Mouse (Mus musculus): ENCODE results near the gene Atp2b2. TPM values are rescaled to one million over a fixed set of nuclear protein-coding genes. Genes with fewer than 3 reads are reported as not detected.

Gene Atp2b2
- polyA plus RNA-seq, 1 experiment from 2014 or later, result 1.2 TPM

DNA sequence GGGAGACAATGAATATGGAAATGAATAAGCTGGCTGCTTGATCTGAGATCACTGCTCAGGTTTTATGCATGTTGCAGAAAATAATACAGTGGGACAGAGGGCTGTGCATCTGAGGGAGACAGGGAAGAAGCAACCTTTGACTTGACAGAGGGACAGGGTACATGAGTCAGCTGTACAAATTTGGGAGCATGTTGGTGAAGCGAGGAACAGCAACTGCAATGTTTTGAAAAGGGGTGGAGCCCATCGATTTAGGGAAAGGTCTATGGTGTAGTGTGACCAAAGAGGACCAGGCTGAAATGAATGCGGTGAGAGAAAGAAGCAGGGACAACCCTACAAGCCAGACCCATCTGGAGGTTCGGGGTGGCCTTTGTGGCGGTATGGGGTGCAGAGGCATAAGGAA is 84.4 kb downstream of the Atp2b2 start:
- H3K4me1 ChIP-seq (replicated peaks; ENCODE audit: control insufficient read depth, insufficient read depth, low read length), result 0 out of 2 replicates have a peak, but pooled peaks cover 4% of the 10 kb centered on the region
- H3K9ac ChIP-seq (ENCODE audit: low read length), result no peak overlapping the region
- H3K4me2 ChIP-seq (ENCODE audit: low read length), result no peak overlapping the region
- H3K27ac ChIP-seq (ENCODE audit: low read depth), result no peak overlapping the region
- H3K27me3 ChIP-seq (replicated peaks; ENCODE audit: control insufficient read depth, insufficient read depth, low read length), result no peaks in the 10 kb centered on the region
- no peak for ATAC-seq (replicated peaks; ENCODE audit: low FRiP score, low TSS enrichment, low read depth)
- H3K9me3 ChIP-seq (ENCODE audit: control insufficient read depth, low read length), result no peaks in the 10 kb centered on the region
- no peaks in the 10 kb centered on the region for H3K36me3 ChIP-seq (ENCODE audit: control insufficient read depth, insufficient read depth, low read length)
- DNase-seq (ENCODE audit: low spot score), result no peak
- no peak overlapping the region for H3K4me3 ChIP-seq (ENCODE audit: low read depth, low read length)
- 85% methylated on average over 5 of the region's 5 CpGs for WGBS

DNA sequence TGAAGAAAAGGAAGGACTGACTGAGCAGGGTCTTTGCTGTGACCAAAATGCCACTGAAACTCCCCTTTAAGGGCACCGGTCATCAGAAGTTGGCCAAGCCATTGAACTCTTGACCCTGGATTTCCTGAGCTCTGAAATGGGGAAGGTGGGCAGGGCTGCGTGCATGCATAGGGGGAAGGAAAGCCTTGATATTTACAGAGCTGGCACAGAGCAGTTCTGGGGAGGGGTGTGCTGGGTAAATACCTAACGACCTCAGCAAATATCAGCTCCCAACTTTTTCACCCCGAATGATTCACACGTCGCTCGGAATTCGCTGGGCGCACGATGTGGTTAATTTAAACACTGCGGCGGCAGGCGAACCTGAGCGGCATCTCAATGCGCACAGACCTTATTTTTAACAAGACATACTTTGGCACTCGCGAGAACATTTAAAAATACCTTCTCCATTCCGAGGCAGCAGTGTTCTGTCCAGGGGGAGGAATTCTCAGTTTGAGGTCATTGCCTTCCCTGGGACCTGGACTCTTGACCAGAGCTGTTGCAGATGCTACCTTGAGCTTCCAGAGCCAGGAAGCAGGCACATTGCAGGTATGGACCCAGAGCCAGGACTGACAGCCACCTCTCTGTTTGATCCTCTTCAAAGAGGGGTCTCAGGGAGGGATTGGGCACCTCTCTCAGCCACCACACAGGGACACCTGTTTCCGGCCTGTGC is 85.0 kb downstream of the Atp2b2 start:
- 66% methylated on average over 19 of the region's 19 CpGs for WGBS
- Histone ChIP-seq H3K27me3 (replicated peaks; ENCODE audit: control insufficient read depth, insufficient read depth, low read length) (no peaks in the 10 kb centered on the region), H3K4me3 (ENCODE audit: low read depth, low read length) (no peak overlapping the region), H3K27ac (ENCODE audit: low read depth) (no peak overlapping the region), H3K4me1 (replicated peaks; ENCODE audit: control insufficient read depth, insufficient read depth, low read length) (0 out of 2 replicates have a peak, but pooled peaks cover 4% of the 10 kb centered on the region), H3K9me3 (ENCODE audit: control insufficient read depth, low read length) (no peaks in the 10 kb centered on the region), H3K9ac (ENCODE audit: low read length) (no peak overlapping the region), H3K36me3 (ENCODE audit: control insufficient read depth, insufficient read depth, low read length) (no peaks in the 10 kb centered on the region), H3K4me2 (ENCODE audit: low read length) (no peak overlapping the region)
- DNase-seq (ENCODE audit: low spot score) (no peak), ATAC-seq (replicated peaks; ENCODE audit: low FRiP score, low TSS enrichment, low read depth) (no peak)

DNA sequence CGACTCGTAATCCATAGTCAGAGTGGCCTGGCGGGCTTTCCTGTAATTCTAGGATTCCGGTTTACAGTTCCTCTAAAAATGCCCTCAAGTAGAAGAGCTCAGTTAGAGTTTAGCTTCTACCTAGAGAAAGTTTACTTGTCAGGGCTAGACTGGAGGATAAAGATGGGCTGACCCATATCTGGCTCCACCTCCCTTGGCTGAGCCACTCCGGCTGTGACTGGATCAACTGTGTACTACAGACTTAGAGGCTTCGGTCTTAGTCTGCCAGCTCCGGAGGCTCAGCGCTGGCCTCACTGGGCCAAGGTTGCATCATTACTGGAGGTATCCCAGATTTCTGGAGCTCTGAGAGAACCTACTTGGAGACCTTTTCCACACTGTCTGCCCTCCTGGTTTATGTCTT is 94.9 kb downstream of the Atp2b2 start:
- ATAC-seq (replicated peaks; ENCODE audit: low FRiP score, low TSS enrichment, low read depth) (no peak), DNase-seq (ENCODE audit: low spot score) (no peak)
- H3K27me3 ChIP-seq (replicated peaks; ENCODE audit: control insufficient read depth, insufficient read depth, low read length), result no peaks in the 10 kb centered on the region
- no peak overlapping the region for H3K9ac ChIP-seq (ENCODE audit: low read length)
- no peak overlapping the region for H3K4me3 ChIP-seq (ENCODE audit: low read depth, low read length)
- H3K4me1 ChIP-seq (replicated peaks; ENCODE audit: control insufficient read depth, insufficient read depth, low read length), result no peaks in the 10 kb centered on the region
- H3K27ac ChIP-seq (ENCODE audit: low read depth), result no peak overlapping the region
- H3K4me2 ChIP-seq (ENCODE audit: low read length), result no peak overlapping the region
- H3K36me3 ChIP-seq (ENCODE audit: control insufficient read depth, insufficient read depth, low read length), result no peaks in the 10 kb centered on the region
- no peaks in the 10 kb centered on the region for H3K9me3 ChIP-seq (ENCODE audit: control insufficient read depth, low read length)
- WGBS, result 76% methylated on average over 8 of the region's 8 CpGs

DNA sequence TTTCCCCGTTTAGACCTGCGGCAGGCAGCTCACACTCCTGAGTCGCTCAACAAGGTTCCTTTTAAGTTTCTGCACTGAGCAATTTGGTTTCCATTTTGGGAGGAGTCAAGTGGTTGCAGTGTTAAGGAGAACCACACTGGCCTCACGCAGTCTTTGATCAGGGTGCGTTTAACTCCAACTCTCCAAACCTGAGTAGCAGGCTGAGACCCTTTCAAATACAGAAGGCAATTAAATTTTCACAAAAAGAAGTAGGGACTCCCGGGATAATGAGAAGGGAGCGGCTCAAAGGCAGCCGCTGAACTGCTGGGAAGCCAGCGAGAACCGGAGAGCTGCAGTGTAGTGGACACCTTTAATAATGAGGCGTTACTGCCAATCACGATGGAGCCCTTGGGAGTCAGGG is 100.1 kb downstream of the Atp2b2 start:
- Histone ChIP-seq H3K4me3 (ENCODE audit: low read depth, low read length) (no peak overlapping the region), H3K27ac (ENCODE audit: low read depth) (no peak overlapping the region), H3K36me3 (ENCODE audit: control insufficient read depth, insufficient read depth, low read length) (no peaks in the 10 kb centered on the region), H3K9ac (ENCODE audit: low read length) (no peak overlapping the region), H3K4me1 (replicated peaks; ENCODE audit: control insufficient read depth, insufficient read depth, low read length) (no peaks in the 10 kb centered on the region), H3K9me3 (ENCODE audit: control insufficient read depth, low read length) (no peaks in the 10 kb centered on the region), H3K4me2 (ENCODE audit: low read length) (no peak overlapping the region), H3K27me3 (replicated peaks; ENCODE audit: control insufficient read depth, insufficient read depth, low read length) (no peaks in the 10 kb centered on the region)
- no peak for ATAC-seq (replicated peaks; ENCODE audit: low FRiP score, low TSS enrichment, low read depth)
- WGBS, result 38% methylated on average over 12 of the region's 12 CpGs
- DNase-seq (ENCODE audit: low spot score), result no peak

DNA sequence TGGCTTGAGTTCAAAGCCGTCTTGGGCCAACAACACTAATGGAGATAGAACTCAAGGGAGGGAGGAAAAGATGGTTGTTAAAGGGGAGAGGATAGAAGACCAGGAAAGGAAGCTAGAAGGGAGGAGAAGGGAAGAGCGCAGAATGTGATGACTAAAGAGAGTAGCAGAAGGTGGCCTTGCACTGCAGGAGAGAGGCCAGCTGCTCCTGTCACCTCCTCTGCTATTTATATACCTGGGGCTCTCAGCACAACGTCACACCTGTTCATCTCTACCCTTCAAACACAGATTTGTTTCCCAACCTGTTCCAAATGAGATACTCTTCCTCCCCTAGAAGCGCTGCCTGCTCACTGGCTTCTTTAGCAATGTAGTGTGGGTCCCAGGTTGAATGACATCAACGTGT is 101.1 kb downstream of the Atp2b2 start:
- WGBS, result 75% methylated on average over 5 of the region's 5 CpGs
- H3K4me2 ChIP-seq (ENCODE audit: low read length), result no peak overlapping the region
- ATAC-seq (replicated peaks; ENCODE audit: low FRiP score, low TSS enrichment, low read depth) (no peak), DNase-seq (ENCODE audit: low spot score) (no peak)
- H3K36me3 ChIP-seq (ENCODE audit: control insufficient read depth, insufficient read depth, low read length), result no peaks in the 10 kb centered on the region
- no peaks in the 10 kb centered on the region for H3K9me3 ChIP-seq (ENCODE audit: control insufficient read depth, low read length)
- H3K4me3 ChIP-seq (ENCODE audit: low read depth, low read length), result no peak overlapping the region
- no peaks in the 10 kb centered on the region for H3K27me3 ChIP-seq (replicated peaks; ENCODE audit: control insufficient read depth, insufficient read depth, low read length)
- H3K4me1 ChIP-seq (replicated peaks; ENCODE audit: control insufficient read depth, insufficient read depth, low read length), result no peaks in the 10 kb centered on the region
- no peak overlapping the region for H3K9ac ChIP-seq (ENCODE audit: low read length)
- no peak overlapping the region for H3K27ac ChIP-seq (ENCODE audit: low read depth)

DNA sequence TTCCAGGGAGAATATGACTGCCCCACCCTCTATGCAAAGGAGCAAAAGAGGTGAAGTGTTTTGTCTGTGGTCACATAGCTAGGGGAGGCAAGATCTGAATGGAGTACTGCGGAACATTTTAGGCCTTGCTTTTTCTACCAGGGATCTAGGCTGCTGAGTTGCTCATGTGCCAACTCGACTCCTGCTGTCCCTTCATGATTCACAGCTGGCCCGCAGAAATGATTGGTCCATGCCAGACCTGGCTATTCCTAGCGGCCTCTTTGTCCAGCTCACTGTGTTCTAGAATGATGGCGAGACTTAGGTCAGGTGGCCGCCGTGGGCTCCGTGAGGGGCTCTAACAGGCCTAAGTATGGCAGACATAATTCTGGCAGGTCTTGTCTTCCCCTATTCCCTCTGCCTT is 103.0 kb downstream of the Atp2b2 start:
- no peak overlapping the region for H3K4me3 ChIP-seq (ENCODE audit: low read depth, low read length)
- DNase-seq (ENCODE audit: low spot score) (no peak), ATAC-seq (replicated peaks; ENCODE audit: low FRiP score, low TSS enrichment, low read depth) (no peak)
- 90% methylated on average over 8 of the region's 8 CpGs for WGBS
- no peaks in the 10 kb centered on the region for H3K9me3 ChIP-seq (ENCODE audit: control insufficient read depth, low read length)
- H3K27ac ChIP-seq (ENCODE audit: low read depth), result no peak overlapping the region
- no peak overlapping the region for H3K4me2 ChIP-seq (ENCODE audit: low read length)
- no peaks in the 10 kb centered on the region for H3K36me3 ChIP-seq (ENCODE audit: control insufficient read depth, insufficient read depth, low read length)
- no peaks in the 10 kb centered on the region for H3K4me1 ChIP-seq (replicated peaks; ENCODE audit: control insufficient read depth, insufficient read depth, low read length)
- H3K27me3 ChIP-seq (replicated peaks; ENCODE audit: control insufficient read depth, insufficient read depth, low read length), result no peaks in the 10 kb centered on the region
- H3K9ac ChIP-seq (ENCODE audit: low read length), result no peak overlapping the region

DNA sequence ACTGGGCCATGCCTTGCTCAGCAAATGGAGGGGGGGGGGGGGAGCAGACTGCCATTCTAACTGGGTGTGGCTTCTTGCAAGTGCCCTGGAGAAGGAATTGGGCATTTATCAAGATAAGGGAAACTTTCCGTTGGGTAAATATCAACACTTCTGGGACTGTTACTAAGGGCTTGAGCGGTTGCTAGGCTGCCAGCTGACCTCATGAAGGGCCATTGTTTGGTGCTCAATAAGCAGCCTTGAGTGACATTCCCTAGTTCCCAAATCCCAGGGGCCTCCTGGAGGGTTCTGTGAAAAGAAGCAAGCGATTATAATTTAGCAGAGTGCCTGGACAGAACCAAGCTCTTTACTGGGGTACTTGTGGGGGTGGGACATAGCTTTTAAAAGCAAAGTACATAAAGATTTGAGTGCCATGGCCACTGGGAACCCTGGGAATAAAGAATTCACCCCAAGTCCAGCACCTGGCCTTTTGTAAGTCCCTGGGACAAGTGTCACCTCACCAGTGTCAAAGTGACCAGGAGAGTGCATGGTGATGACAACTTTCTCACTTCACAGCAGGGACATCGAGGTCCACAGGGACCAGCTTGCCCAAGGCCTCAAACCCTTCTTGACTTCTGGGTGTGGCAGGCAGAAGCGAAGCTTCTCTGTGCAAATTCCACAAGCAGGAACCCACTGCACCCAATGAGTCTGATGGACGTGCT is 105.5 kb downstream of the Atp2b2 start:
- WGBS, result 48% methylated on average over 6 of the region's 6 CpGs
- no peaks in the 10 kb centered on the region for H3K36me3 ChIP-seq (ENCODE audit: control insufficient read depth, insufficient read depth, low read length)
- H3K9me3 ChIP-seq (ENCODE audit: control insufficient read depth, low read length), result no peaks in the 10 kb centered on the region
- no peaks in the 10 kb centered on the region for H3K4me1 ChIP-seq (replicated peaks; ENCODE audit: control insufficient read depth, insufficient read depth, low read length)
- no peak overlapping the region for H3K27ac ChIP-seq (ENCODE audit: low read depth)
- H3K27me3 ChIP-seq (replicated peaks; ENCODE audit: control insufficient read depth, insufficient read depth, low read length), result no peaks in the 10 kb centered on the region
- no peak for DNase-seq (ENCODE audit: low spot score)
- ATAC-seq (replicated peaks; ENCODE audit: low FRiP score, low TSS enrichment, low read depth), result no peak
- H3K9ac ChIP-seq (ENCODE audit: low read length), result no peak overlapping the region
- H3K4me3 ChIP-seq (ENCODE audit: low read depth, low read length), result no peak overlapping the region
- no peak overlapping the region for H3K4me2 ChIP-seq (ENCODE audit: low read length)

DNA sequence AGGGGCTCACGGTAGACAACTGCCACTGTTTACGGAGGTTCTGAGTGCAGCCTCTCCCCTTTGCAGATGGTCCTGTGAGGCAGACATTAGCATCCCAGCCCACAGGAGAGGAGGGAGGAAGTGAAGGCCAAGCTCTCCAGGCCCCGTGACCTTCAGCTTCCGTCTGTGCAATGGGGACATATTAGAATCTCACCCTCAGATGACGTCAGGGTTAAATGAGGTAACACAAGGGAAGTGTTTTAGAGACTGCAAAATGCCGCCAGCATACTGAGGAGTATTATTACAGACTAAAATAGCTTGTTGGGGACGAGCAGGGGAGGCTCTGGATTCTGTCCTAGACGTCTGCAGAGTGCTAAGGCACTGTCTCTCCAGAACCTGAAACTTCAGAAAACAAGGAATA is 106.3 kb downstream of the Atp2b2 start:
- no peaks in the 10 kb centered on the region for H3K36me3 ChIP-seq (ENCODE audit: control insufficient read depth, insufficient read depth, low read length)
- H3K9ac ChIP-seq (ENCODE audit: low read length), result no peak overlapping the region
- H3K9me3 ChIP-seq (ENCODE audit: control insufficient read depth, low read length), result no peaks in the 10 kb centered on the region
- no peak overlapping the region for H3K4me2 ChIP-seq (ENCODE audit: low read length)
- no peaks in the 10 kb centered on the region for H3K4me1 ChIP-seq (replicated peaks; ENCODE audit: control insufficient read depth, insufficient read depth, low read length)
- H3K4me3 ChIP-seq (ENCODE audit: low read depth, low read length), result no peak overlapping the region
- no peak overlapping the region for H3K27ac ChIP-seq (ENCODE audit: low read depth)
- WGBS, result 62% methylated on average over 8 of the region's 8 CpGs
- H3K27me3 ChIP-seq (replicated peaks; ENCODE audit: control insufficient read depth, insufficient read depth, low read length), result no peaks in the 10 kb centered on the region
- ATAC-seq (replicated peaks; ENCODE audit: low FRiP score, low TSS enrichment, low read depth) (no peak), DNase-seq (ENCODE audit: low spot score) (no peak)

DNA sequence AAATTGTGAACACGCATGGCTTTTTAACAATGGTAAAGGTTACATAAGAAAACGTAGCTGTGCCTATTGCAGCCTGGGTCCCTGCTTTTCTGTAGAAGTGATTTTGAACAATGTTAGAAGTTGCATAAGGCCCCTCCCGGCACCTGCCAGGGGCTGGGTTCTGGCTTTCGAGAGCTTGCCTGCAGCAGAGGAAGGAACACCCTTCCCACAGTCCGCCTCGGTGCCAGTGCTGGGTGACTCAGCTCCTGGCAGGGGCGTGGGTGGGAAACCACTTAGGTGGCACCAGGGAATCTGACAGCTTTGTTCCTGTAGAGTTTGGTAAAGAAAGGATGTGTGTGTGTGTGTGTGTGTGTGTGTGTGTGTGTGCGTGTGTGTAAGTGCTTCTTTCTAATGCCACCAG is 107.7 kb downstream of the Atp2b2 start:
- DNase-seq (ENCODE audit: low spot score), result no peak
- H3K4me2 ChIP-seq (ENCODE audit: low read length), result no peak overlapping the region

More for the DNA sequence above, 107.7 kb downstream of the Atp2b2 start:
- ATAC-seq (replicated peaks; ENCODE audit: low FRiP score, low TSS enrichment, low read depth), result no peak
- Histone ChIP-seq H3K27ac (ENCODE audit: low read depth) (no peak overlapping the region), H3K27me3 (replicated peaks; ENCODE audit: control insufficient read depth, insufficient read depth, low read length) (no peaks in the 10 kb centered on the region), H3K9ac (ENCODE audit: low read length) (no peak overlapping the region), H3K9me3 (ENCODE audit: control insufficient read depth, low read length) (no peaks in the 10 kb centered on the region), H3K4me1 (replicated peaks; ENCODE audit: control insufficient read depth, insufficient read depth, low read length) (no peaks in the 10 kb centered on the region), H3K36me3 (ENCODE audit: control insufficient read depth, insufficient read depth, low read length) (no peaks in the 10 kb centered on the region), H3K4me3 (ENCODE audit: low read depth, low read length) (no peak overlapping the region)
- 85% methylated on average over 8 of the region's 8 CpGs for WGBS
